Mouse (Mus musculus): ENCODE measurements around the gene Vmn2r105.

Gene Vmn2r105

GRCm38 (mm10) chr17:20234952-20235351 is at the start of gene Vmn2r105:
Gene Vmn2r105, minus strand, starts transcription at chr17:20235052.
- no peak for DNase-seq

- DNase-seq, result no peak
These were observed 20.7 kb upstream of the Vmn2r105 start for GRCm38 (mm10) chr17:20255522-20255921.

- no peak for DNase-seq
These were observed 51.9 kb downstream of the Vmn2r105 start, which contains the start of gene Fpr-rs6 for GRCm38 (mm10) chr17:20182997-20183396. Gene Fpr-rs6, minus strand, starts transcription at chr17:20183097.

All from heart, adult 11 months (tissue).